Mouse (Mus musculus) liver, embryonic 12.5 days (tissue): Measurements from ENCODE around the gene Snx12. TPM values are rescaled to one million over a fixed set of nuclear protein-coding genes. Genes with fewer than 3 reads are reported as not detected.

ENCODE experiments used
- polyA plus RNA-seq: library from polyadenylated mRNA; unstranded; fragments of >200 nt; fragmentation: Nextera tagmentation; extraction: Ambion mirVana; gene quantifications from 2 replicates; pipeline ENCODE4 v1.2.1, GENCODE M21; 2016

Snx12 gene
- polyA plus RNA-seq, 1 experiment from 2014 or later: 23.0 TPM

Other genes starting within 250 kb of the Snx12 start
- gene Tex11, start 162.9 kb downstream of the Snx12 start, polyA plus RNA-seq: 0.11 and 0.12 TPM in 2 replicates
- gene Slc7a3, start 136.5 kb downstream of the Snx12 start, polyA plus RNA-seq: 1.7 TPM in 2 replicates
- 1.2 and 1.4 TPM in 2 replicates for gene Foxo4, start 32.0 kb upstream of the Snx12 start, polyA plus RNA-seq
- not detected in 2 replicates for gene Gm614, start 41.4 kb upstream of the Snx12 start, polyA plus RNA-seq
- 11.9 and 12.2 TPM in 2 replicates for gene Il2rg, start 45.7 kb upstream of the Snx12 start, polyA plus RNA-seq
- gene Gm20489, start 46.5 kb upstream of the Snx12 start, polyA plus RNA-seq: not detected in 2 replicates
- 24.8 and 28.5 TPM in 2 replicates for gene Med12, start 51.5 kb upstream of the Snx12 start, polyA plus RNA-seq
- 0.08 and 0.20 TPM in 2 replicates for gene Nlgn3, start 76.6 kb upstream of the Snx12 start, polyA plus RNA-seq
- gene Gjb1, start 153.8 kb upstream of the Snx12 start, polyA plus RNA-seq: 39.3 and 40.7 TPM in 2 replicates
- gene Zmym3, start 198.3 kb upstream of the Snx12 start, polyA plus RNA-seq: 9.4 and 10.9 TPM in 2 replicates
- gene Nono, start 206.8 kb upstream of the Snx12 start, polyA plus RNA-seq: 193 and 200 TPM in 2 replicates
- 1.2 and 1.3 TPM in 2 replicates for gene Itgb1bp2, start 226.5 kb upstream of the Snx12 start, polyA plus RNA-seq